Mouse (Mus musculus) myocyte (in vitro differentiated cells): ENCODE measurements around the gene Dhps. TPM values are rescaled to one million over a fixed set of nuclear protein-coding genes. Genes with fewer than 3 reads are reported as not detected.

Experiments
- H3K27me3 ChIP-seq: one replicate; pipeline ENCODE4 v1.6.1; 2011; ENCODE audit not compliant: control insufficient read depth, insufficient read depth, insufficient read length
- H3K36me3 ChIP-seq: one replicate; pipeline ENCODE4 v1.6.1; 2011; ENCODE audit not compliant: control insufficient read depth, insufficient read depth
- H3K4me2 ChIP-seq: one replicate; pipeline ENCODE4 v1.6.1; 2011; ENCODE audit warnings: low read depth, control low read depth
- H3K4me3 ChIP-seq: one replicate; pipeline ENCODE4 v1.5.1; 2011; ENCODE audit warnings: mild to moderate bottlenecking, control low read depth, moderate library complexity
- H3K79me2 ChIP-seq: one replicate; pipeline ENCODE4 v1.6.1; 2011; ENCODE audit not compliant: control insufficient read depth, insufficient read depth
- H3ac ChIP-seq: one replicate; pipeline ENCODE4 v1.6.1; 2011; ENCODE audit not compliant: control insufficient read depth, insufficient read length
- CEBPB ChIP-seq: IDR thresholded peaks from 2 replicates; pipeline ENCODE4 v1.6.1; 2011; ENCODE audit warnings: mild to moderate bottlenecking, moderate library complexity; ENCODE audit not compliant: poor library complexity, insufficient read depth, severe bottlenecking
- E2F4 ChIP-seq: IDR thresholded peaks from one replicate; pipeline ENCODE4 v1.6.1; 2011; ENCODE audit warnings: mild to moderate bottlenecking, control low read depth, moderate library complexity; ENCODE audit not compliant: insufficient read depth
- MAX ChIP-seq: IDR thresholded peaks from one replicate; pipeline ENCODE4 v1.6.1; 2011; ENCODE audit warnings: low read depth, mild to moderate bottlenecking, control low read depth
- MYOD1 ChIP-seq, 3 experiments: IDR thresholded peaks; one replicate each; pipeline ENCODE4 v1.6.1; 2011; ENCODE audit warnings: control low read depth in 2 of 3, low read depth in 2 of 3, mild to moderate bottlenecking in 2 of 3, moderate library complexity in 1 of 3; ENCODE audit not compliant: insufficient read length in 2 of 3, control insufficient read depth in 1 of 3
- MYOG ChIP-seq, 3 experiments: IDR thresholded peaks; one replicate each; pipeline ENCODE4 v1.6.1; 2011; ENCODE audit warnings: control low read depth in 2 of 3, low read depth in 2 of 3, mild to moderate bottlenecking in 2 of 3; ENCODE audit not compliant: insufficient read length in 2 of 3, control insufficient read depth in 1 of 3, insufficient read depth in 1 of 3
- POLR2A ChIP-seq: IDR thresholded peaks from one replicate; pipeline ENCODE4 v1.6.1; 2011; ENCODE audit warnings: low read depth, mild to moderate bottlenecking, control low read depth, moderate library complexity; ENCODE audit not compliant: insufficient read length
- POLR2AphosphoS2 ChIP-seq: IDR thresholded peaks from one replicate; pipeline ENCODE4 v1.6.1; 2011; ENCODE audit warnings: low read depth, control low read depth; ENCODE audit not compliant: insufficient read length
- REST ChIP-seq: IDR thresholded peaks from one replicate; pipeline ENCODE4 v1.6.1; 2011; ENCODE audit warnings: mild to moderate bottlenecking, control low read depth, moderate library complexity; ENCODE audit not compliant: insufficient read depth, insufficient read length
- SRF ChIP-seq: IDR thresholded peaks from one replicate; pipeline ENCODE4 v1.6.1; 2011; ENCODE audit warnings: low read depth; ENCODE audit not compliant: control insufficient read depth, insufficient read length
- TCF12 ChIP-seq: IDR thresholded peaks from one replicate; pipeline ENCODE4 v1.6.1; 2011; ENCODE audit warnings: mild to moderate bottlenecking, control low read depth; ENCODE audit not compliant: poor library complexity, insufficient read depth, severe bottlenecking
- TCF3 ChIP-seq: IDR thresholded peaks from one replicate; pipeline ENCODE4 v1.6.1; 2011; ENCODE audit warnings: low read depth, control low read depth; ENCODE audit not compliant: insufficient read length
- USF1 ChIP-seq: IDR thresholded peaks from one replicate; pipeline ENCODE4 v1.6.1; 2011; ENCODE audit warnings: low read depth, mild to moderate bottlenecking, control low read depth, moderate library complexity
- polyA plus RNA-seq: library from polyadenylated mRNA; unstranded; fragments of >200 nt; fragmentation: generic; extraction: Trizol; gene quantifications from one replicate; pipeline ENCODE4 v1.2.1, GENCODE M21; 2012; ENCODE audit warnings: missing spikeins

Gene Dhps
- polyA plus RNA-seq, 1 experiment = 86.7 TPM

DNA sequence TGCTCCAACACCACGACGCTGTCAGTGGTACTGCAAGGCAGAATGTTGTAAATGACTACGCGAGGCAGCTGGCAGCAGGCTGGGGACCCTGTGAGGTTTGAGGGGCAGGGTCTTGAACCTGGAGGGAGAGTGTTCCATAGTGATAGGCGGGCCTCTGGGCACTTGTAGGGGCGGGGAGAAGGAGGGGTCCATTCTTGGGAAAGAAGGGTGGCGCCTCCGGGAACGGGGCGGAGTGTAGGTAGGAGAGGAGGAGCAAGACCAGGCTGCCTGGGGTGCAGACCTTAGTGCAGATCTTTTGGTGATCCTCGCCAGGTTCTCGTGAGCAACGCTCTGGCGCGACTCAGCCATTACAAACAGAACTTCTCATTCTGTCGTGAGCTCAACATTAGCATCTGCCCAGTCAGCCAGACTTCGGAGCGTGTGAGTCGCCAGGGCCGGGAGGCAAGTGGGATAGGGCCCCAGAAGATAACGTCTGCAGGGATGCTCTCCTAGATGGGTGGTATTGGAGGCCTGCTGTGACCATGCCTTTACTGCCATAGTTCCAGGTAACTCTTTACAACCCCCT, 20.1 kb downstream of the Dhps start:
- TF ChIP-seq TCF12 = no peak
- no peak for TF ChIP-seq E2F4
- no peak for TF ChIP-seq POLR2AphosphoS2
- TF ChIP-seq MAX = no peak
- TF ChIP-seq CEBPB = no peak
- no peak for TF ChIP-seq TCF3
- TF ChIP-seq REST = no peak
- no peak for TF ChIP-seq SRF
- no peak for TF ChIP-seq MYOG (IDR thresholded peaks at IDR 0.05; ENCODE audit: control insufficient read depth in 1 of 3, insufficient read depth in 1 of 3, insufficient read length in 2 of 3, low read depth in 2 of 3)
- no peak for TF ChIP-seq USF1
- TF ChIP-seq POLR2A = no peak
- no peak for TF ChIP-seq MYOD1 (IDR thresholded peaks at IDR 0.05; ENCODE audit: control insufficient read depth in 1 of 3, insufficient read length in 2 of 3, low read depth in 2 of 3)
- Histone ChIP-seq H3K27me3 (no peaks in the 10 kb centered on the region), H3K36me3 (peaks cover 8% of the 10 kb centered on the region)

DNA sequence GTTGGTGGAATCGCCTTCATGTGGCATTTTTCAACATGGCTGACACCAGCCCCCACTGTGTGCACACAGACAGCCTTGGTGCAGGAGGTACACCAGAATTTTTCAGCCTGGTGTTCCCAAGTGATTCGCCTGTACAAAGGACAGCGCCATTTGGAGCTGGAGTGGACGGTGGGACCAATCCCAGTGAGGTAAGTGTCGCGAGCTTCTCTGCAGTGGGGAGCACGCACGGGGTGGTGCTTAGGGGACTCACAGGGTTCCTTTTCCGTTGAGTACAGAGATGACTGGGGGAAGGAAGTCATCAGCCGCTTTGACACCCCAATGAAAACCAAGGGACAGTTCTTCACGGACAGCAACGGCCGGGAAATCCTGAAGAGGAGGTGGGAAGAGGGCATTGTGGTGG, 23.5 kb downstream of the Dhps start:
- Histone ChIP-seq H3K4me2 (no peak overlapping the region), H3ac (no peak overlapping the region), H3K4me3 (no peak overlapping the region), H3K27me3 (no peaks in the 10 kb centered on the region), H3K79me2 (no peaks in the 10 kb centered on the region), H3K36me3 (no peaks in the 10 kb centered on the region)
- TF ChIP-seq POLR2A (no peak), MYOD1 (IDR thresholded peaks at IDR 0.05; ENCODE audit: control insufficient read depth in 1 of 3, insufficient read length in 2 of 3, low read depth in 2 of 3) (no peak), TCF12 (no peak), REST (no peak), E2F4 (no peak), CEBPB (no peak), TCF3 (no peak), POLR2AphosphoS2 (no peak), SRF (no peak), MAX (no peak)

More for the DNA sequence above, 20.1 kb downstream of the Dhps start:
- Histone ChIP-seq H3ac (no peak overlapping the region), H3K4me3 (no peak overlapping the region), H3K79me2 (no peaks in the 10 kb centered on the region), H3K4me2 (no peak overlapping the region)

DNA sequence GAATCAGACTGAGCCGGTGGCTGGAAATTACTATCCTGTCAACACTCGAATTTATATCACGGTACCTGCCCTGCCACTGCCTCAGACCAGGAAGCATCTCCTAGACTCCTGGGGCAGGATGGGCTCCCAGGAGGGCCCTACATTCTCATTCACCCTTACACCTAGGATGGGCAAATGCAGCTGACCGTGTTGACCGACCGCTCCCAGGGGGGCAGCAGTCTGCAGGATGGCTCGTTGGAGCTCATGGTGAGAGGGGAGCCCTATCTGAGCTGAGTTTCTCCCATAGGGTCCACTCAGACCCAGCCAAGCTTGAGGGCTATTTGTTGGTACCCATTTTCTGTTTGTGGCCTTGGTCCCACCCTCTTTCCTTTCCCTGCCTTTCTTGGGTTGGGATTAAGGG, 24.0 kb downstream of the Dhps start:
- H3K36me3 ChIP-seq = no peaks in the 10 kb centered on the region
- no peak overlapping the region for H3K4me3 ChIP-seq
- H3K79me2 ChIP-seq = no peaks in the 10 kb centered on the region
- no peak overlapping the region for H3K4me2 ChIP-seq
- no peak overlapping the region for H3ac ChIP-seq
- no peaks in the 10 kb centered on the region for H3K27me3 ChIP-seq
- TF ChIP-seq CEBPB = no peak
- no peak for TF ChIP-seq TCF3
- no peak for TF ChIP-seq MAX
- TF ChIP-seq REST = no peak
- TF ChIP-seq SRF = no peak
- TF ChIP-seq MYOG (IDR thresholded peaks at IDR 0.05; ENCODE audit: control insufficient read depth in 1 of 3, insufficient read depth in 1 of 3, insufficient read length in 2 of 3, low read depth in 2 of 3) = no peak
- no peak for TF ChIP-seq E2F4
- TF ChIP-seq POLR2AphosphoS2 = no peak
- no peak for TF ChIP-seq TCF12

GRCm38 (mm10) chr8:85096196-85096595, 24.6 kb downstream of the Dhps start:
- Histone ChIP-seq H3K36me3 (no peaks in the 10 kb centered on the region), H3K79me2 (no peaks in the 10 kb centered on the region), H3ac (no peak overlapping the region), H3K27me3 (no peaks in the 10 kb centered on the region), H3K4me2 (no peak overlapping the region), H3K4me3 (no peak overlapping the region)
- TF ChIP-seq CEBPB (no peak), MYOG (IDR thresholded peaks at IDR 0.05; ENCODE audit: control insufficient read depth in 1 of 3, insufficient read depth in 1 of 3, insufficient read length in 2 of 3, low read depth in 2 of 3) (no peak), SRF (no peak), POLR2A (no peak), E2F4 (no peak), MYOD1 (IDR thresholded peaks at IDR 0.05; ENCODE audit: control insufficient read depth in 1 of 3, insufficient read length in 2 of 3, low read depth in 2 of 3) (no peak), POLR2AphosphoS2 (no peak), REST (no peak), TCF3 (no peak), TCF12 (no peak), USF1 (no peak), MAX (no peak)

DNA sequence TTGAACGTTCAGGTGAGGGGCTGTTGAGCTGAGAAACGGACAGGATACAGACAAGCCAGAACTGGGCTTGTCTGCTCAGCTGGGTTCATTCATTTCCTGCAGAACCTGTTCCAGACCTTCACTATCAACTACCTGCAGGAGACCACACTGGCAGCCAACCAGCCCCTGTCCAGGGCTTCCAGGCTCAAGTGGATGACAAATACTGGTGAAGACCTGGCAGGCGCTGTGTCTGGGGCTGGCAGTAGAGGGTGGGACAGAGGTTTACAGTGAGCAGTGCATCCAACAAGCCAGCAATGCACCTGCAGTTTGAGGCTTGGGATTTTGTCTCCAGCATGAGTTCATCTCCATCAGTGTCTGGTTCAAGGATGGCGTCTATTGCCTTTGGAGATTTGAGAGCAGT, 25.3 kb downstream of the Dhps start:
- Histone ChIP-seq H3K4me2 (no peak overlapping the region), H3K36me3 (no peaks in the 10 kb centered on the region), H3K4me3 (no peak overlapping the region), H3K27me3 (no peaks in the 10 kb centered on the region), H3ac (no peak overlapping the region), H3K79me2 (no peaks in the 10 kb centered on the region)
- no peak for TF ChIP-seq TCF12
- no peak for TF ChIP-seq USF1
- TF ChIP-seq MAX = no peak
- TF ChIP-seq E2F4 = no peak
- TF ChIP-seq CEBPB = no peak
- TF ChIP-seq POLR2AphosphoS2 = no peak
- no peak for TF ChIP-seq SRF
